Mouse (Mus musculus) layer of hippocampus, adult 2 months (tissue): ENCODE measurements around the gene Ccdc92. TPM values are rescaled to one million over a fixed set of nuclear protein-coding genes. Genes with fewer than 3 reads are reported as not detected.

Experiments used
- DNase-seq, 2 experiments: peaks; one replicate each; pipeline ENCODE4 v3.0.0; 2022; ENCODE audit warnings: low spot score in 2 of 2
- H3K27ac ChIP-seq: fragments of 200-600 bp; 2 replicates; pipeline ENCODE4 v1.8.1; 2022
- H3K4me3 ChIP-seq: fragments of 200-600 bp; 2 replicates; pipeline ENCODE4 v1.8.1; 2022; ENCODE audit warnings: mild to moderate bottlenecking
- CTCF ChIP-seq: fragments of 200-600 bp; conservative IDR thresholded peaks from 2 replicates; pipeline ENCODE4 v1.8.1; 2022; ENCODE audit warnings: antibody characterized with exemption, mild to moderate bottlenecking, moderate library complexity
- total RNA-seq, 2 experiments: library from RNA; stranded (reverse); gene quantifications; 2 replicates each; pipeline ENCODE4 v1.2.3; 2021

The Ccdc92 gene
- total RNA-seq, 2 experiments from 2014 or later = 79.7 to 81.8 TPM

DNA sequence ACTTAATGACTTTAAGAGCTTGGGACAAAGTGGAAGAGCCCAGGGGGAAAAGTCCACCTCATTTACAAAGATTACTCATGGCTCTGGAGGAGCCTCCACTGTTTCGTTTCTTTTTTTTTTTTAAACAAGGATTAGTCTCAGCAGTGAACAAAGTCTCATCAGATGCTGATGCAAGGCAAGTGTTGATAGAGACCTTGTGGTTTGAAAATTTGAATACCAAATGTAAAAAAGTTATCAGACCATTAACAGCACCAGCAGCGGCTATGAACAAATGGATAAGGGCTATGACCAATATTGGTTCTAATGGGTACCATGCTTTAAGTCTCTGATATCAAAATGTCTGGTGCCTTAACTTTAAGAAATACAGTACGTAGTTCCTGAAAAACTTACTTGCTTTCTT lies 13.2 kb downstream of the Ccdc92 start:
- no peak for TF ChIP-seq CTCF
- H3K27ac ChIP-seq = no peak overlapping the region
- H3K4me3 ChIP-seq = no peak overlapping the region
- no peak for DNase-seq

DNA sequence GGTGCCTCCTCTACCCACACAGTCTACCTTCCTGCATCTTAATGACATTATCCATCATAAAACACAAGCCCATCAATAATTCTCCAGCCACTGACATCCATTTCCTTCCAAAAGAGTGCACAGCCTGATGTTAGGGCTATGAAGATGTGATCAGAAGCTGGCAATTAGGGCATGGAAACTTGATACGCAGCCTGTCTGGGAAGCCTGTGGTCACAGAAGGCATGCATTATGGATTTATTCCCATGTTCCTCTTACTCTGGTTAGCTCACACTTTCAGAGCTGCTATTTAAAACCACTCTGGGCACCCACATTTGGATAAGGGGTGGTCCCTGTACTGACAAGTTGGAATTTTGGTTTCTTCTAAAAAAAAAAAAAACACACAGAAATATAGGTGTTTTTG lies 15.2 kb downstream of the Ccdc92 start:
- DNase-seq = no peak
- TF ChIP-seq CTCF = no peak
- Histone ChIP-seq H3K4me3 (no peak overlapping the region), H3K27ac (no peak overlapping the region)

DNA sequence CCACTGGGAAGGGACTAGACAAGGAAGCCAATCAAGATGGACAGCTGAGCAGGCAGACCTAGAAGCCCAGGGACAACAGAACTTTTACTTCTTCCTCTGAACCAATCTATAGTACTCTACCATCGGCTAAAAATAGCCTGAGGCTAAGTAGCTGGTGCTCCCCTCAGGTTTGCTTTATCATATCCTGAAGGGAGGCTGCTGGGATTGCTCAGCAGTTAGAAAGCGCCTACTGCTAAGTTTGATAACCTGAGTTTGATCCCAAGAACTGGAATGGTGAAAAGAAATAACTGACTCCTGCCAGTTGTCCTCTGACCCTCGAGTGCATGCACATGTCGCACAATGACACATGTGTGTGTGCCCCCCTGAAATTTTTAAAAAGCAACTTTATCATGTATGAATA lies 17.3 kb downstream of the Ccdc92 start:
- TF ChIP-seq CTCF = no peak
- DNase-seq = no peak
- Histone ChIP-seq H3K4me3 (no peak overlapping the region), H3K27ac (no peak overlapping the region)

- TF ChIP-seq CTCF = no peak
- Histone ChIP-seq H3K27ac (no peak overlapping the region), H3K4me3 (no peak overlapping the region)
- DNase-seq = no peak
These were observed 18.8 kb downstream of the Ccdc92 start for GRCm38 (mm10) chr5:124843386-124843785.

- peak overlapping the region; percentile 43 for H3K27ac ChIP-seq
- H3K4me3 ChIP-seq = no peak overlapping the region
- TF ChIP-seq CTCF = no peak
These were observed 21.6 kb downstream of the Ccdc92 start for GRCm38 (mm10) chr5:124840669-124841068.

GRCm38 (mm10) chr5:124840202-124840601 lies 22.0 kb downstream of the Ccdc92 start:
- no peak for DNase-seq
- Histone ChIP-seq H3K27ac (peak overlapping the region; percentile 43; the same call in 1 of the 2 replicates), H3K4me3 (no peak overlapping the region)
- TF ChIP-seq CTCF = no peak

More at GRCm38 (mm10) chr5:124840669-124841068, 21.6 kb downstream of the Ccdc92 start:
- DNase-seq = no peak

- Histone ChIP-seq H3K27ac (peak overlapping the region; percentile 5; the same call in 1 of the 2 replicates), H3K4me3 (no peak overlapping the region)
- no peak for TF ChIP-seq CTCF
- DNase-seq = peak in 1 of 2 experiments; percentile 60
These were observed 25.6 kb downstream of the Ccdc92 start for GRCm38 (mm10) chr5:124836621-124837020.

DNA sequence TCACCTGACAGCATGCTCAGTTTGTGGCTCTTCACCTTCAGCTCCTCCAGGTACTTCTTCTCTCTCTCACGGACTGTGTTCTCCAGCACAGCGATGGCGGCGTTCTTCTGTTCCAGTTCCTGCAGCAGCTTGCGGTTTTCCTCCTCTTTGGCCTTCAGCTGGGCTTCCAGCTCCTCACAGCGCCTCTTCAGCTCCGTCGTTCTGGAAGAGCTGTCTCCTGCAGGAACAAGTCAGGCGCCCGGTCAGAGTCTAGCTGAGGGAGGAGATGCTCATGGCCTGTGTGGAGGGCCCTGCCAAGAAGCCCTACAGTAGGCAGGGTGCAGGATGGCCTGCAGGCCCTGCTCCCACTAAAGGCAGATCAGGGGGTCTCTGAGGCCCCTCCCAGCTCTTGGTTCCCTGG lies 26.1 kb downstream of the Ccdc92 start:
- DNase-seq = no peak
- TF ChIP-seq CTCF = no peak
- Histone ChIP-seq H3K4me3 (no peak overlapping the region), H3K27ac (peak overlapping the region; percentile 5; the same call in 1 of the 2 replicates)

DNA sequence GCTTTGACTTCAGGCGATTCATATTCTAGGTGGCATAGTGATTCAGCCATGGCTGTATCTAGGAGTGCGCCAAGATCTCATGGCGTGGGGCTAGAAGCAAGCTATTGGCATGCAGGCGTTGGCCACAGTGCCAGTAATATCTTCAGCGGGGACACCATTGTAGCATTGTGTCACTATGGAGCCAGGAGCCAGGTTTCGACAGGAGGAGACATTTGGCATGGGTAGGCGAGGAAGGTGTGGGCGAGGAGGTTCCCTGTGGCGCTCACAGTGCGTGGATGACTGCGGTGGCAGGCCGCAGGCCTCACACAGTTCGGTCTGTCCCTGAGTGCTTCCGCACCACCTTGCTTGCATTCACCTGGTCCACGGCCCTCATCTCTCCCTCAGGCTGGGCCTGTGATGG lies 27.0 kb downstream of the Ccdc92 start:
- Histone ChIP-seq H3K4me3 (no peak overlapping the region), H3K27ac (no peak overlapping the region)
- DNase-seq = peak in 1 of 2 experiments; percentile 26
- no peak for TF ChIP-seq CTCF

GRCm38 (mm10) chr5:124830331-124830730 lies 31.9 kb downstream of the Ccdc92 start:
- TF ChIP-seq CTCF = no peak
- Histone ChIP-seq H3K27ac (no peak overlapping the region), H3K4me3 (no peak overlapping the region)
- no peak for DNase-seq

- no peak overlapping the region for H3K27ac ChIP-seq
- H3K4me3 ChIP-seq = no peak overlapping the region
- no peak for TF ChIP-seq CTCF
- DNase-seq = no peak
These were observed 39.9 kb downstream of the Ccdc92 start for GRCm38 (mm10) chr5:124822128-124822894.

- TF ChIP-seq CTCF = no peak
These were observed 45.2 kb downstream of the Ccdc92 start for GRCm38 (mm10) chr5:124817050-124817449.

GRCm38 (mm10) chr5:124814797-124815196 lies 47.4 kb downstream of the Ccdc92 start:
- no peak for DNase-seq
- TF ChIP-seq CTCF = no peak
- Histone ChIP-seq H3K27ac (no peak overlapping the region), H3K4me3 (no peak overlapping the region)

More at GRCm38 (mm10) chr5:124817050-124817449, 45.2 kb downstream of the Ccdc92 start:
- Histone ChIP-seq H3K27ac (no peak overlapping the region), H3K4me3 (no peak overlapping the region)
- no peak for DNase-seq

DNA sequence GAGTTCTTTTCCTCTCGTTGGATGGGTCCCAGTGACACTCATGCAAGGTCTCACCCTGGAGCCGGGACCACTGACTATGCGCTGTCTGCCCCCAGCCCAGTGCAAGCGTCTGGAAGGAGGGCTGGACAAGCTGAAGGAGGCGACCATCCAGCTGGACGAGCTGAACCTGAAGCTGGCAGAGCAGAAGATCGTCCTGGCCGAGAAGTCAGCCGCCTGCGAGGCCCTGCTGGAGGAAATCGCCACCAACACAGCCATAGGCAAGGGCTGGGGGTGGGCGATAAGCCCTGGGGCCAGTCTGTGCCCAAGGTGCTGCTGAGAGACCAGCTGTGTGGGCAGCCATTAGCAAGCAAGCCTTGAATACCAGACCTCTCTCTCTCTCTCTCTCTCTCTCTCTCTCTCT lies 49.8 kb downstream of the Ccdc92 start:
- no peak for DNase-seq
- TF ChIP-seq CTCF = no peak
- Histone ChIP-seq H3K27ac (no peak overlapping the region), H3K4me3 (no peak overlapping the region)
